Mouse (Mus musculus): ENCODE data around the gene Pbx1. TPM values are rescaled to one million over a fixed set of nuclear protein-coding genes. Genes with fewer than 3 reads are reported as not detected.
A peak's percentile ranks its signal among the peaks of the same experiment; 100 is the strongest.

Gene Pbx1
- polyA plus RNA-seq, 1 experiment: 80.6 TPM

GRCm38 (mm10) chr1:168128004-168128403 is 304.1 kb downstream of the Pbx1 start:
- no peaks in the 10 kb centered on the region for H3K4me1 ChIP-seq
- H3K4me3 ChIP-seq (replicated peaks): no peak overlapping the region
- no peaks in the 10 kb centered on the region; the same call in 1 of the 2 replicates for H3K9me3 ChIP-seq
- no peaks in the 10 kb centered on the region for H3K36me3 ChIP-seq (replicated peaks; ENCODE audit: low read length)
- H3K27me3 ChIP-seq (replicated peaks): no peaks in the 10 kb centered on the region
- TF ChIP-seq GATA1 (IDR thresholded peaks at IDR 0.05; ENCODE audit: borderline replicate concordance, low read length) (no peak), FLI1 (IDR thresholded peaks at IDR 0.05; ENCODE audit: low read length) (no peak)

GRCm38 (mm10) chr1:168124643-168125490 is 307.2 kb downstream of the Pbx1 start:
- no peak for TF ChIP-seq GATA1 (IDR thresholded peaks at IDR 0.05; ENCODE audit: borderline replicate concordance, low read length)
- TF ChIP-seq FLI1 (IDR thresholded peaks at IDR 0.05; ENCODE audit: low read length): no peak
- Histone ChIP-seq H3K9me3 (no peaks in the 10 kb centered on the region; the same call in 1 of the 2 replicates), H3K4me1 (no peaks in the 10 kb centered on the region)

GRCm38 (mm10) chr1:168118077-168118476 is 314.0 kb downstream of the Pbx1 start:
- no peaks in the 10 kb centered on the region for H3K4me1 ChIP-seq
- H3K27me3 ChIP-seq (replicated peaks): no peaks in the 10 kb centered on the region
- no peaks in the 10 kb centered on the region for H3K36me3 ChIP-seq (replicated peaks; ENCODE audit: low read length)
- no peaks in the 10 kb centered on the region for H3K9me3 ChIP-seq
- no peak overlapping the region for H3K4me3 ChIP-seq (replicated peaks)
- TF ChIP-seq GATA1 (IDR thresholded peaks at IDR 0.05; ENCODE audit: borderline replicate concordance, low read length): no peak
- TF ChIP-seq FLI1 (IDR thresholded peaks at IDR 0.05; ENCODE audit: low read length): no peak

More at GRCm38 (mm10) chr1:168124643-168125490, 307.2 kb downstream of the Pbx1 start:
- Histone ChIP-seq H3K4me3 (replicated peaks) (no peak overlapping the region), H3K27me3 (replicated peaks) (no peaks in the 10 kb centered on the region), H3K36me3 (replicated peaks; ENCODE audit: low read length) (no peaks in the 10 kb centered on the region)

- Histone ChIP-seq H3K9me3 (no peaks in the 10 kb centered on the region), H3K4me1 (no peaks in the 10 kb centered on the region)
These were observed 314.7 kb downstream of the Pbx1 start for GRCm38 (mm10) chr1:168117367-168117766.

GRCm38 (mm10) chr1:168109797-168110196 is 322.3 kb downstream of the Pbx1 start:
- no peak for TF ChIP-seq FLI1 (IDR thresholded peaks at IDR 0.05; ENCODE audit: low read length)
- TF ChIP-seq GATA1 (IDR thresholded peaks at IDR 0.05; ENCODE audit: borderline replicate concordance, low read length): no peak
- Histone ChIP-seq H3K4me3 (replicated peaks) (peak overlapping the region; percentile 1), H3K9me3 (no peaks in the 10 kb centered on the region; the same call in 1 of the 2 replicates), H3K4me1 (no peaks in the 10 kb centered on the region), H3K27me3 (replicated peaks) (no peaks in the 10 kb centered on the region), H3K36me3 (replicated peaks; ENCODE audit: low read length) (no peaks in the 10 kb centered on the region)

More at GRCm38 (mm10) chr1:168117367-168117766, 314.7 kb downstream of the Pbx1 start:
- TF ChIP-seq GATA1 (IDR thresholded peaks at IDR 0.05; ENCODE audit: borderline replicate concordance, low read length) (no peak), FLI1 (IDR thresholded peaks at IDR 0.05; ENCODE audit: low read length) (no peak)
- no peaks in the 10 kb centered on the region for H3K36me3 ChIP-seq (replicated peaks; ENCODE audit: low read length)
- H3K4me3 ChIP-seq (replicated peaks): no peak overlapping the region
- no peaks in the 10 kb centered on the region for H3K27me3 ChIP-seq (replicated peaks)

- no peaks in the 10 kb centered on the region for H3K4me1 ChIP-seq
- H3K27me3 ChIP-seq (replicated peaks): no peaks in the 10 kb centered on the region
- no peak for TF ChIP-seq FLI1 (IDR thresholded peaks at IDR 0.05; ENCODE audit: low read length)
- no peak for TF ChIP-seq GATA1 (IDR thresholded peaks at IDR 0.05; ENCODE audit: borderline replicate concordance, low read length)
- H3K9me3 ChIP-seq: peaks cover 6% of the 10 kb centered on the region; the same call in 1 of the 2 replicates
- H3K36me3 ChIP-seq (replicated peaks; ENCODE audit: low read length): no peaks in the 10 kb centered on the region
- H3K4me3 ChIP-seq (replicated peaks): no peak overlapping the region
These were observed 328.2 kb downstream of the Pbx1 start for GRCm38 (mm10) chr1:168103821-168104220.

GRCm38 (mm10) chr1:168101514-168101913 is 330.6 kb downstream of the Pbx1 start:
- no peaks in the 10 kb centered on the region for H3K36me3 ChIP-seq (replicated peaks; ENCODE audit: low read length)
- H3K27me3 ChIP-seq (replicated peaks): no peaks in the 10 kb centered on the region
- no peaks in the 10 kb centered on the region for H3K4me1 ChIP-seq
- TF ChIP-seq GATA1 (IDR thresholded peaks at IDR 0.05; ENCODE audit: borderline replicate concordance, low read length): no peak
- no peak overlapping the region for H3K4me3 ChIP-seq (replicated peaks)
- peaks cover 6% of the 10 kb centered on the region; the same call in 1 of the 2 replicates for H3K9me3 ChIP-seq

- H3K36me3 ChIP-seq (replicated peaks; ENCODE audit: low read length): no peaks in the 10 kb centered on the region
- TF ChIP-seq FLI1 (IDR thresholded peaks at IDR 0.05; ENCODE audit: low read length) (no peak), GATA1 (IDR thresholded peaks at IDR 0.05; ENCODE audit: borderline replicate concordance, low read length) (no peak)
- H3K27me3 ChIP-seq (replicated peaks): no peaks in the 10 kb centered on the region
- peaks cover 6% of the 10 kb centered on the region; the same call in 1 of the 2 replicates for H3K9me3 ChIP-seq
- no peak overlapping the region for H3K4me3 ChIP-seq (replicated peaks)
- H3K4me1 ChIP-seq: no peaks in the 10 kb centered on the region
These were observed 333.3 kb downstream of the Pbx1 start for GRCm38 (mm10) chr1:168098806-168099205.

- Histone ChIP-seq H3K4me3 (replicated peaks) (no peak overlapping the region), H3K4me1 (no peaks in the 10 kb centered on the region), H3K27me3 (replicated peaks) (no peaks in the 10 kb centered on the region), H3K9me3 (no peaks in the 10 kb centered on the region), H3K36me3 (replicated peaks; ENCODE audit: low read length) (no peaks in the 10 kb centered on the region)
- TF ChIP-seq FLI1 (IDR thresholded peaks at IDR 0.05; ENCODE audit: low read length) (no peak), GATA1 (IDR thresholded peaks at IDR 0.05; ENCODE audit: borderline replicate concordance, low read length) (no peak)
These were observed 337.4 kb downstream of the Pbx1 start for GRCm38 (mm10) chr1:168094671-168095070.

GRCm38 (mm10) chr1:168093044-168093443 is 339.0 kb downstream of the Pbx1 start:
- no peaks in the 10 kb centered on the region for H3K4me1 ChIP-seq
- H3K4me3 ChIP-seq (replicated peaks): no peak overlapping the region
- no peaks in the 10 kb centered on the region for H3K9me3 ChIP-seq
- no peaks in the 10 kb centered on the region for H3K36me3 ChIP-seq (replicated peaks; ENCODE audit: low read length)
- peaks cover 2% of the 10 kb centered on the region for H3K27me3 ChIP-seq (replicated peaks)
- TF ChIP-seq FLI1 (IDR thresholded peaks at IDR 0.05; ENCODE audit: low read length): no peak
- no peak for TF ChIP-seq GATA1 (IDR thresholded peaks at IDR 0.05; ENCODE audit: borderline replicate concordance, low read length)
